Mouse (Mus musculus) lung, postnatal 0 days (tissue): ENCODE measurements around the gene Kdm2b. TPM values are rescaled to one million over a fixed set of nuclear protein-coding genes. Genes with fewer than 3 reads are reported as not detected.

Source experiments
- ATAC-seq: fragments of 200-750 bp; cut with Nextera tagmentation; 2 replicates; pipeline ENCODE4 v1.8.0; 2017; ENCODE audit warnings: moderate library complexity
- DNase-seq: peaks from one replicate; pipeline ENCODE4 v3.0.0-alpha.2; 2016; ENCODE audit warnings: low spot score
- H3K27ac ChIP-seq: fragments of 300-500 bp; sonication (generic); 2 replicates; pipeline ENCODE4 v1.5.1; 2014; ENCODE audit warnings: antibody characterized with exemption, mild to moderate bottlenecking, low read length, mixed read lengths
- H3K27me3 ChIP-seq: fragments of 300-500 bp; sonication (generic); replicated peaks from 2 replicates; pipeline ENCODE4 v1.6.1; 2014; ENCODE audit warnings: low read length, mixed read lengths; ENCODE audit not compliant: insufficient read depth
- H3K36me3 ChIP-seq: fragments of 300-500 bp; sonication (generic); 2 replicates; pipeline ENCODE4 v1.6.1; 2014; ENCODE audit warnings: low read length, mixed read lengths; ENCODE audit not compliant: insufficient read depth
- H3K4me1 ChIP-seq: fragments of 300-500 bp; sonication (generic); 2 replicates; pipeline ENCODE4 v1.6.1; 2014; ENCODE audit warnings: antibody characterized with exemption, low read depth, low read length, mixed read lengths; ENCODE audit not compliant: insufficient read depth
- H3K4me2 ChIP-seq: fragments of 300-500 bp; sonication (generic); replicated peaks from 2 replicates; pipeline ENCODE4 v1.6.1; 2014; ENCODE audit warnings: low read depth, mild to moderate bottlenecking, low read length, moderate library complexity, mixed read lengths
- H3K4me3 ChIP-seq: fragments of 300-500 bp; sonication (generic); 2 replicates; pipeline ENCODE4 v1.5.1; 2014; ENCODE audit warnings: low read depth, low read length
- H3K9ac ChIP-seq: fragments of 300-500 bp; sonication (generic); replicated peaks from 2 replicates; pipeline ENCODE4 v1.6.1; 2014; ENCODE audit warnings: low read depth, mild to moderate bottlenecking
- H3K9me3 ChIP-seq: fragments of 300-500 bp; sonication (generic); 2 replicates; pipeline ENCODE4 v1.6.1; 2016; ENCODE audit warnings: low read length, mixed read lengths
- CTCF ChIP-seq: IDR thresholded peaks from 2 replicates; pipeline ENCODE4 v1.5.1; 2016; ENCODE audit warnings: antibody characterized with exemption, mild to moderate bottlenecking
- EP300 ChIP-seq: IDR thresholded peaks from 2 replicates; pipeline ENCODE4 v1.6.1; 2016; ENCODE audit warnings: antibody characterized with exemption, mild to moderate bottlenecking, control low read depth
- WGBS: fragments of 180-500 bp; shearing (Covaris S2); extraction: QIAGEN DNeasy Blood & Tissue Kit; methylation state at CpG from one replicate; pipeline ENCODE4 v1.1.7; 2014; 5-methylcytosine and 5-hydroxymethylcytosine counted together
- polyA plus RNA-seq: library from polyadenylated mRNA; unstranded; fragments of >200 nt; fragmentation: Nextera tagmentation; extraction: Ambion mirVana; gene quantifications from 2 replicates; pipeline ENCODE4 v1.2.1, GENCODE M21; 2015

Gene Kdm2b
- polyA plus RNA-seq, 1 experiment from 2014 or later: 12.2 TPM

GRCm38 (mm10) chr5:122947534-122947933 is 42.1 kb downstream of the Kdm2b start:
- DNase-seq (peak; percentile 50), ATAC-seq (peak; percentile 31; the same call in 1 of the 2 replicates)
- Histone ChIP-seq H3K4me3 (no peak overlapping the region), H3K4me1 (peaks cover 8% of the 10 kb centered on the region), H3K27me3 (0 out of 2 replicates have a peak, but pooled peaks cover 6% of the 10 kb centered on the region), H3K4me2 (peak overlapping the region; percentile 20; the same call in 1 of the 2 replicates), H3K36me3 (no peaks in the 10 kb centered on the region), H3K27ac (no peak overlapping the region), H3K9me3 (no peaks in the 10 kb centered on the region), H3K9ac (no peak overlapping the region)
- TF ChIP-seq EP300 (no peak), CTCF (no peak)
- WGBS: 64% methylated on average over 12 of the region's 12 CpGs

GRCm38 (mm10) chr5:122938676-122939075 is 50.9 kb downstream of the Kdm2b start:
- Histone ChIP-seq H3K27me3 (no peaks in the 10 kb centered on the region), H3K4me1 (no peaks in the 10 kb centered on the region), H3K9me3 (no peaks in the 10 kb centered on the region), H3K9ac (no peak overlapping the region), H3K27ac (no peak overlapping the region), H3K4me3 (no peak overlapping the region), H3K4me2 (no peak overlapping the region), H3K36me3 (no peaks in the 10 kb centered on the region)
- TF ChIP-seq EP300 (no peak), CTCF (no peak)
- DNase-seq (no peak), ATAC-seq (no peak)
- WGBS: 72% methylated on average over 3 of the region's 3 CpGs

- ATAC-seq: no peak
- H3K27ac ChIP-seq: no peak overlapping the region
- no peak overlapping the region for H3K9ac ChIP-seq
- TF ChIP-seq EP300 (no peak), CTCF (no peak)
- H3K4me2 ChIP-seq: no peak overlapping the region
- no peaks in the 10 kb centered on the region for H3K36me3 ChIP-seq
- no peaks in the 10 kb centered on the region for H3K9me3 ChIP-seq
- H3K27me3 ChIP-seq: no peaks in the 10 kb centered on the region
- DNase-seq: no peak
- 52% methylated on average over 4 of the region's 4 CpGs for WGBS
- no peak overlapping the region for H3K4me3 ChIP-seq
- no peaks in the 10 kb centered on the region for H3K4me1 ChIP-seq
Measured at GRCm38 (mm10) chr5:122937958-122938540, 51.6 kb downstream of the Kdm2b start.

- Histone ChIP-seq H3K36me3 (no peaks in the 10 kb centered on the region), H3K4me1 (no peaks in the 10 kb centered on the region), H3K4me3 (no peak overlapping the region), H3K27me3 (no peaks in the 10 kb centered on the region), H3K27ac (no peak overlapping the region), H3K9ac (no peak overlapping the region), H3K9me3 (no peaks in the 10 kb centered on the region), H3K4me2 (no peak overlapping the region)
- DNase-seq: peak; percentile 83
- ATAC-seq: peak; percentile 89
- no peak for TF ChIP-seq CTCF
- TF ChIP-seq EP300: peak; percentile 82
- WGBS: 57% methylated on average over 6 of the region's 6 CpGs
Measured at GRCm38 (mm10) chr5:122937031-122937430, 52.6 kb downstream of the Kdm2b start.

- 81% methylated on average over 4 of the region's 4 CpGs for WGBS
- Histone ChIP-seq H3K27ac (no peak overlapping the region), H3K36me3 (no peaks in the 10 kb centered on the region), H3K9ac (no peak overlapping the region), H3K9me3 (no peaks in the 10 kb centered on the region), H3K4me1 (no peaks in the 10 kb centered on the region), H3K27me3 (no peaks in the 10 kb centered on the region), H3K4me3 (no peak overlapping the region), H3K4me2 (no peak overlapping the region)
- ATAC-seq: no peak
- no peak for TF ChIP-seq EP300
- peak; percentile 48 for TF ChIP-seq CTCF
- peak; percentile 29 for DNase-seq
Measured at GRCm38 (mm10) chr5:122935810-122936209, 53.8 kb downstream of the Kdm2b start.

GRCm38 (mm10) chr5:122930991-122931390 is 58.6 kb downstream of the Kdm2b start:
- peak; percentile 48; the same call in 1 of the 2 replicates for ATAC-seq

More at GRCm38 (mm10) chr5:122930991-122931390, 58.6 kb downstream of the Kdm2b start:
- H3K4me2 ChIP-seq: no peak overlapping the region
- TF ChIP-seq EP300: no peak; the same call in 1 of the 2 replicates
- DNase-seq: peak; percentile 76
- no peaks in the 10 kb centered on the region for H3K36me3 ChIP-seq
- WGBS: 46% methylated on average over 7 of the region's 7 CpGs
- H3K4me1 ChIP-seq: no peaks in the 10 kb centered on the region; the same call in 1 of the 2 replicates
- H3K27me3 ChIP-seq: no peaks in the 10 kb centered on the region
- H3K4me3 ChIP-seq: no peak overlapping the region
- no peak overlapping the region for H3K9ac ChIP-seq
- H3K27ac ChIP-seq: peak overlapping the region; percentile 15; the same call in 1 of the 2 replicates
- H3K9me3 ChIP-seq: no peaks in the 10 kb centered on the region
